Mouse (Mus musculus) CH12.LX (cell line): ENCODE data around the gene Tshz3. TPM values are rescaled to one million over a fixed set of nuclear protein-coding genes. Genes with fewer than 3 reads are reported as not detected.

Source experiments
- DNase-seq: peaks from one replicate; pipeline ENCODE4 v3.0.0-alpha.2; 2013; ENCODE audit errors: extremely low read depth
- H3K27ac ChIP-seq: 2 replicates; pipeline ENCODE4 v1.5.1; 2012; ENCODE audit warnings: low read depth, mild to moderate bottlenecking, control low read depth, moderate library complexity; ENCODE audit not compliant: insufficient read depth
- H3K27me3 ChIP-seq: replicated peaks from 2 replicates; pipeline ENCODE3; 2012; ENCODE audit warnings: inconsistent platforms
- H3K36me3 ChIP-seq, 2 experiments: replicated peaks in 1 of 2; 2 replicates each; pipeline versions ENCODE3 to v1.6.1; 2012; ENCODE audit warnings: inconsistent platforms in 1 of 2, low read length in 1 of 2, mild to moderate bottlenecking in 1 of 2, mixed read lengths in 1 of 2, moderate library complexity in 1 of 2; ENCODE audit not compliant: control insufficient read depth in 1 of 2, insufficient read depth in 1 of 2
- H3K4me1 ChIP-seq, 2 experiments: 2 replicates each; pipeline ENCODE4 v1.6.1; 2012; ENCODE audit warnings: inconsistent platforms in 1 of 2, moderate library complexity in 1 of 2; ENCODE audit not compliant: insufficient read depth in 2 of 2, control insufficient read depth in 1 of 2
- H3K4me2 ChIP-seq: 2 replicates; pipeline ENCODE4 v1.6.1; 2012; ENCODE audit warnings: low read depth, mild to moderate bottlenecking, control low read depth; ENCODE audit not compliant: poor library complexity, insufficient read depth, severe bottlenecking
- H3K4me3 ChIP-seq, 3 experiments: fragments of 150-350 bp in 1 of 3; sonication (generic) in 1 of 3; replicated peaks in 1 of 3; 2 replicates each; pipeline versions ENCODE3 to v1.5.1; 2011 to 2012; ENCODE audit warnings: low read depth in 2 of 3, low read length in 2 of 3, mild to moderate bottlenecking in 2 of 3, moderate library complexity in 2 of 3, control low read depth in 1 of 3, improper control_type of control experiment in 1 of 3, inconsistent platforms in 1 of 3, mixed read lengths in 1 of 3; ENCODE audit not compliant: poor library complexity in 1 of 3
- H3K79me2 ChIP-seq: replicated peaks from 2 replicates; pipeline ENCODE4 v1.6.1; 2012; ENCODE audit warnings: mild to moderate bottlenecking, moderate library complexity; ENCODE audit not compliant: control insufficient read depth, poor library complexity, insufficient read depth, severe bottlenecking; ENCODE audit errors: extremely low read depth
- H3K9ac ChIP-seq: 2 replicates; pipeline ENCODE4 v1.6.1; 2012; ENCODE audit warnings: low read depth, mild to moderate bottlenecking, control low read depth, moderate library complexity; ENCODE audit not compliant: insufficient read depth
- H3K9me3 ChIP-seq: replicated peaks from 2 replicates; pipeline ENCODE3; 2012; ENCODE audit warnings: low read length, inconsistent platforms, mixed read lengths
- BHLHE40 ChIP-seq: IDR thresholded peaks from 2 replicates; pipeline ENCODE4 v1.6.1; 2011; ENCODE audit warnings: mild to moderate bottlenecking, low read depth, low read length, improper control_type of control experiment
- E2F4 ChIP-seq: IDR thresholded peaks from 2 replicates; pipeline ENCODE4 v1.6.1; 2011; ENCODE audit warnings: low read depth, low read length, improper control_type of control experiment; ENCODE audit not compliant: insufficient replicate concordance
- ELF1 ChIP-seq: IDR thresholded peaks from 2 replicates; pipeline ENCODE4 v1.6.1; 2014; ENCODE audit warnings: low read depth, mild to moderate bottlenecking, inconsistent platforms, low read length, improper control_type of control experiment
- EP300 ChIP-seq: IDR thresholded peaks from 2 replicates; pipeline ENCODE4 v1.6.1; 2011; ENCODE audit warnings: low read length, improper control_type of control experiment
- GABPA ChIP-seq: IDR thresholded peaks from 2 replicates; pipeline ENCODE4 v1.6.1; 2012; ENCODE audit warnings: low read depth, low read length, improper control_type of control experiment, inconsistent platforms; ENCODE audit not compliant: insufficient replicate concordance
- JUN ChIP-seq: IDR thresholded peaks from 2 replicates; pipeline ENCODE4 v1.6.1; 2011; ENCODE audit warnings: low read depth, mild to moderate bottlenecking, low read length, improper control_type of control experiment, moderate library complexity; ENCODE audit not compliant: insufficient read depth
- JUND ChIP-seq: conservative IDR thresholded peaks from 2 replicates; pipeline ENCODE4 v1.6.1; 2011; ENCODE audit warnings: low read depth, low read length, improper control_type of control experiment
- KAT2A ChIP-seq: IDR thresholded peaks from 2 replicates; pipeline ENCODE4 v1.6.1; 2012; ENCODE audit warnings: low read length, improper control_type of control experiment, inconsistent platforms; ENCODE audit not compliant: insufficient replicate concordance
- MAFK ChIP-seq: IDR thresholded peaks from 2 replicates; pipeline ENCODE4 v1.6.1; 2011; ENCODE audit warnings: low read length, improper control_type of control experiment; ENCODE audit not compliant: insufficient replicate concordance
- MAX ChIP-seq: IDR thresholded peaks from 2 replicates; pipeline ENCODE4 v1.6.1; 2011; ENCODE audit warnings: low read length, improper control_type of control experiment
- MYC ChIP-seq: IDR thresholded peaks from 2 replicates; pipeline ENCODE4 v1.6.1; 2011; ENCODE audit warnings: low read depth, mild to moderate bottlenecking, improper control_type of control experiment, low read length
- NRF1 ChIP-seq: IDR thresholded peaks from 2 replicates; pipeline ENCODE4 v1.6.1; 2014; ENCODE audit warnings: low read depth, mild to moderate bottlenecking, inconsistent platforms, low read length, improper control_type of control experiment, moderate library complexity
- POLR2A ChIP-seq: IDR thresholded peaks from 2 replicates; pipeline ENCODE4 v1.6.1; 2011; ENCODE audit warnings: low read depth, mild to moderate bottlenecking, improper control_type of control experiment, low read length
- POLR2AphosphoS2 ChIP-seq: IDR thresholded peaks from 2 replicates; pipeline ENCODE4 v1.6.1; 2011; ENCODE audit warnings: low read depth, low read length, improper control_type of control experiment
- RAD21 ChIP-seq: IDR thresholded peaks from 2 replicates; pipeline ENCODE4 v1.6.1; 2011; ENCODE audit warnings: low read depth, mild to moderate bottlenecking, low read length, improper control_type of control experiment, moderate library complexity
- SIN3A ChIP-seq: IDR thresholded peaks from 2 replicates; pipeline ENCODE4 v1.6.1; 2012; ENCODE audit warnings: low read length, improper control_type of control experiment, inconsistent platforms
- SMC3 ChIP-seq: IDR thresholded peaks from 2 replicates; pipeline ENCODE4 v1.6.1; 2011; ENCODE audit warnings: low read depth, low read length, improper control_type of control experiment
- TBP ChIP-seq: conservative IDR thresholded peaks from 2 replicates; pipeline ENCODE4 v1.6.1; 2011; ENCODE audit warnings: low read depth, low read length, improper control_type of control experiment
- TCF12 ChIP-seq: IDR thresholded peaks from 2 replicates; pipeline ENCODE4 v1.6.1; 2014; ENCODE audit warnings: low read depth, mild to moderate bottlenecking, inconsistent platforms, low read length, improper control_type of control experiment
- UBTF ChIP-seq: IDR thresholded peaks from 2 replicates; pipeline ENCODE4 v1.6.1; 2012; ENCODE audit warnings: low read depth, mild to moderate bottlenecking, inconsistent platforms, low read length, improper control_type of control experiment, moderate library complexity
- USF1 ChIP-seq: IDR thresholded peaks from 2 replicates; pipeline ENCODE4 v1.6.1; 2014; ENCODE audit warnings: low read depth, mild to moderate bottlenecking, inconsistent platforms, low read length, improper control_type of control experiment
- ZC3H11A ChIP-seq: IDR thresholded peaks from 2 replicates; pipeline ENCODE4 v1.6.1; 2012; ENCODE audit warnings: low read depth, mild to moderate bottlenecking, inconsistent platforms, low read length, improper control_type of control experiment
- ZKSCAN1 ChIP-seq: IDR thresholded peaks from 2 replicates; pipeline ENCODE4 v1.6.1; 2012; ENCODE audit warnings: low read depth, inconsistent platforms, low read length, improper control_type of control experiment, borderline replicate concordance
- ZMIZ1 ChIP-seq: IDR thresholded peaks from 2 replicates; pipeline ENCODE4 v1.6.1; 2012; ENCODE audit warnings: low read depth, mild to moderate bottlenecking, inconsistent platforms, low read length, improper control_type of control experiment
- dilution Hi-C: fragments of 300-500 bp; cut with MboI; formaldehyde crosslinking; loops from 2 replicates; pipeline ENCODE4 v1.14.3; 2020; ENCODE audit warnings: low sequenced_read_pairs; ENCODE audit not compliant: extremely low pct_unique_long_range_greater_than_20kb, extremely low pct_ligation_motif_present
- in situ Hi-C: fragments of 300-500 bp; cut with MboI; formaldehyde crosslinking; loops from 3 replicates; pipeline ENCODE4 v1.14.3; 2019; ENCODE audit warnings: low sequenced_read_pairs, low pct_ligation_motif_present, low pct_unique_long_range_greater_than_20kb, mixed read lengths
- polyA plus RNA-seq: library from polyadenylated mRNA; unstranded; fragments of >175 nt; gene quantifications from 2 replicates; pipeline ENCODE4 v1.2.1, GENCODE M21; 2012; ENCODE audit warnings: low read depth; ENCODE audit not compliant: insufficient read length
- total RNA-seq, 2 experiments: library from RNA; depleted of rRNA; stranded (reverse); fragments of 300-350 nt in 1 of 2; fragments of >200 nt in 1 of 2; gene quantifications; 2 replicates each; pipeline ENCODE4 v1.2.3; 2012 to 2014

Gene Tshz3
- total and polyA plus RNA-seq, 3 experiments = not detected

GRCm38 (mm10) chr7:36717192-36717591, 19.3 kb downstream of the Tshz3 start:
- peaks cover 80% of the 10 kb centered on the region for H3K9me3 ChIP-seq
- no peaks in the 10 kb centered on the region for H3K36me3 ChIP-seq
- DNase-seq = no peak
- H3K79me2 ChIP-seq = no peaks in the 10 kb centered on the region
- H3K27ac ChIP-seq = no peak overlapping the region
- H3K4me1 ChIP-seq = no peaks in the 10 kb centered on the region
- H3K4me3 ChIP-seq = no peak overlapping the region
- H3K9ac ChIP-seq = no peak overlapping the region
- H3K27me3 ChIP-seq = no peaks in the 10 kb centered on the region
- dilution Hi-C loops = no loop called here
- no peak for TF ChIP-seq RAD21
- TF ChIP-seq POLR2AphosphoS2 = no peak
- TF ChIP-seq MAX = no peak
- TF ChIP-seq ZC3H11A = no peak
- TF ChIP-seq MAFK = no peak
- no peak for TF ChIP-seq JUN
- no peak for TF ChIP-seq SMC3
- TF ChIP-seq TBP = no peak
- TF ChIP-seq NRF1 = no peak
- TF ChIP-seq TCF12 = no peak
- no peak for TF ChIP-seq BHLHE40
- TF ChIP-seq ELF1 = no peak
- no peak for TF ChIP-seq KAT2A
- no peak for TF ChIP-seq USF1
- no peak for TF ChIP-seq ZMIZ1
- no peak for TF ChIP-seq EP300
- TF ChIP-seq JUND = no peak
- no peak for TF ChIP-seq GABPA
- TF ChIP-seq, all 38 proteins: peak for 0
- in situ Hi-C loops = no loop called here
- H3K4me2 ChIP-seq = no peak overlapping the region

GRCm38 (mm10) chr7:36720830-36721229, 22.9 kb downstream of the Tshz3 start:
- in situ Hi-C loops (no loop called here), dilution Hi-C loops (no loop called here)
- H3K4me2 ChIP-seq = no peak overlapping the region
- H3K36me3 ChIP-seq = no peaks in the 10 kb centered on the region
- DNase-seq = no peak
- no peaks in the 10 kb centered on the region for H3K4me1 ChIP-seq
- no peaks in the 10 kb centered on the region for H3K79me2 ChIP-seq
- no peaks in the 10 kb centered on the region for H3K27me3 ChIP-seq
- H3K9me3 ChIP-seq = peaks cover 82% of the 10 kb centered on the region
- TF ChIP-seq EP300 = no peak
- TF ChIP-seq ELF1 = no peak
- no peak for TF ChIP-seq MYC
- no peak for TF ChIP-seq E2F4
- no peak for TF ChIP-seq ZKSCAN1
- TF ChIP-seq JUND = no peak
- TF ChIP-seq POLR2A = no peak
- TF ChIP-seq MAFK = no peak
- no peak for TF ChIP-seq UBTF
- no peak for TF ChIP-seq RAD21
- no peak for TF ChIP-seq SIN3A
- TF ChIP-seq SMC3 = no peak
- H3K9ac ChIP-seq = no peak overlapping the region
- no peak overlapping the region for H3K27ac ChIP-seq
- no peak overlapping the region for H3K4me3 ChIP-seq
